26 mouse cellular contexts compared by ENCODE assay signal in genomic region chr5:137663057-137663456, GRCm38 (mm10). TPM values are rescaled to one million over a fixed set of nuclear protein-coding genes. Genes with fewer than 3 reads are reported as not detected.
"Had no signal": no experiment of that assay in that cellular context is flagged by ENCODE, and none has a peak within 500 bp of the region (broad histone marks: within the 10 kb centered on the region; RNA-seq: fewer than 3 reads in every experiment).

No protein-coding gene starts in this region.

- H3K4me2 ChIP-seq: kidney, embryonic 15.5 days; limb, embryonic 13.5 days; liver, embryonic 12.5 days; liver, embryonic 15.5 days; midbrain, embryonic 11.5 days had no signal

- H3K9ac ChIP-seq: kidney, embryonic 15.5 days; limb, embryonic 13.5 days; liver, embryonic 12.5 days; liver, embryonic 15.5 days had no signal

- ATAC-seq: liver, embryonic 12.5 days had no signal

- H3K27me3 ChIP-seq: kidney, embryonic 15.5 days; limb, embryonic 13.5 days; liver, embryonic 12.5 days; liver, embryonic 15.5 days had no signal

- DNase-seq: kidney, adult 11 months; kidney, adult 8-10 months; kidney, postnatal 14 days; kidney, postnatal 4 days; liver; lung, adult 18-20 months; lung, postnatal 14 days; lung, postnatal 4 days; midbrain, embryonic 14.5 days; right cerebral cortex, adult 18-20 months; right cerebral cortex, postnatal 14 days; right cerebral cortex, postnatal 4 days; thymus, adult 2 months; thymus, postnatal 14 days; thymus, postnatal 4 days had no signal

- H3K27ac ChIP-seq: kidney, embryonic 15.5 days; limb, embryonic 10.5 days; limb, embryonic 13.5 days; liver, embryonic 12.5 days; liver, embryonic 15.5 days; stomach, postnatal 0 days had no signal

- H3K4me3 ChIP-seq: kidney, embryonic 15.5 days; limb, embryonic 10.5 days; limb, embryonic 13.5 days; liver, embryonic 12.5 days; liver, embryonic 15.5 days had no signal

- H3K9me3 ChIP-seq: kidney, embryonic 15.5 days; limb, embryonic 10.5 days; limb, embryonic 13.5 days; liver, embryonic 12.5 days; liver, embryonic 15.5 days had no signal

- H3K4me1 ChIP-seq: kidney, embryonic 15.5 days; limb, embryonic 10.5 days; limb, embryonic 13.5 days; liver, embryonic 12.5 days; liver, embryonic 15.5 days had no signal

RNA-seq across cellular contexts. Expression of gene Irs3, which starts 17.5 kb away (rescaled TPM):
- total RNA-seq: layer of hippocampus, postnatal 14 days; megakaryocyte progenitor cell, adult 5-6 weeks; midbrain, postnatal 0 days had no signal
- polyA plus RNA-seq: midbrain, embryonic 14.5 days; stomach, embryonic 14.5 days had no signal
